Mouse (Mus musculus) cortical plate, adult 2 months (tissue): Measurements from ENCODE around the gene Ptprh. TPM values are rescaled to one million over a fixed set of nuclear protein-coding genes. Genes with fewer than 3 reads are reported as not detected.

ENCODE experiments used
- H3K27ac ChIP-seq: fragments of 200-500 bp; 2 replicates; pipeline ENCODE4 v1.5.1; 2012; ENCODE audit warnings: low read length, control low read depth, inconsistent platforms; ENCODE audit not compliant: insufficient read depth
- H3K4me1 ChIP-seq: fragments of 200-500 bp; 2 replicates; pipeline ENCODE4 v1.6.1; 2011; ENCODE audit warnings: low read length; ENCODE audit not compliant: control insufficient read depth, insufficient read depth
- H3K4me3 ChIP-seq: fragments of 200-500 bp; 2 replicates; pipeline ENCODE4 v1.5.1; 2011; ENCODE audit warnings: mild to moderate bottlenecking, low read length, control low read depth; ENCODE audit not compliant: insufficient read depth
- CTCF ChIP-seq: fragments of 200-500 bp; IDR thresholded peaks from 2 replicates; pipeline ENCODE4 v1.5.1; 2011; ENCODE audit warnings: mild to moderate bottlenecking, control low read depth, low read length; ENCODE audit not compliant: insufficient read depth; ENCODE audit errors: extremely low read depth
- POLR2A ChIP-seq: fragments of 200-500 bp; IDR thresholded peaks from 2 replicates; pipeline ENCODE4 v1.6.1; 2011; ENCODE audit warnings: mild to moderate bottlenecking, low read length, control low read depth; ENCODE audit not compliant: insufficient read depth; ENCODE audit errors: extremely low read depth
- polyA plus RNA-seq: library from polyadenylated mRNA; depleted of rRNA; stranded (reverse); fragments of >200 nt; gene quantifications from 2 replicates; pipeline ENCODE4 v1.2.3, GENCODE M21; 2012; rRNA removed

Gene Ptprh
- polyA plus RNA-seq, 1 experiment, result 1.0 TPM

- H3K4me3 ChIP-seq, result no peak overlapping the region
- no peak overlapping the region for H3K27ac ChIP-seq
- TF ChIP-seq CTCF (no peak), POLR2A (no peak)
- H3K4me1 ChIP-seq, result peaks cover 4% of the 10 kb centered on the region
Observed at GRCm38 (mm10) chr7:4504646-4505435, 99.0 kb downstream of the Ptprh start.

GRCm38 (mm10) chr7:4503858-4504257, 100.0 kb downstream of the Ptprh start:
- no peak overlapping the region for H3K4me3 ChIP-seq
- H3K4me1 ChIP-seq, result peaks cover 8% of the 10 kb centered on the region
- H3K27ac ChIP-seq, result no peak overlapping the region
- TF ChIP-seq POLR2A (no peak), CTCF (no peak)

- Histone ChIP-seq H3K4me3 (no peak overlapping the region), H3K4me1 (peaks cover 9% of the 10 kb centered on the region), H3K27ac (no peak overlapping the region)
- TF ChIP-seq CTCF (no peak), POLR2A (no peak)
Observed at GRCm38 (mm10) chr7:4503100-4503499, 100.7 kb downstream of the Ptprh start.

- Histone ChIP-seq H3K4me1 (peaks cover 12% of the 10 kb centered on the region), H3K27ac (peak overlapping the region; percentile 95; the same call in 1 of the 2 replicates), H3K4me3 (peak overlapping the region; percentile 59)
- TF ChIP-seq CTCF (no peak), POLR2A (no peak)
Observed at GRCm38 (mm10) chr7:4502421-4503090, 101.3 kb downstream of the Ptprh start.

DNA sequence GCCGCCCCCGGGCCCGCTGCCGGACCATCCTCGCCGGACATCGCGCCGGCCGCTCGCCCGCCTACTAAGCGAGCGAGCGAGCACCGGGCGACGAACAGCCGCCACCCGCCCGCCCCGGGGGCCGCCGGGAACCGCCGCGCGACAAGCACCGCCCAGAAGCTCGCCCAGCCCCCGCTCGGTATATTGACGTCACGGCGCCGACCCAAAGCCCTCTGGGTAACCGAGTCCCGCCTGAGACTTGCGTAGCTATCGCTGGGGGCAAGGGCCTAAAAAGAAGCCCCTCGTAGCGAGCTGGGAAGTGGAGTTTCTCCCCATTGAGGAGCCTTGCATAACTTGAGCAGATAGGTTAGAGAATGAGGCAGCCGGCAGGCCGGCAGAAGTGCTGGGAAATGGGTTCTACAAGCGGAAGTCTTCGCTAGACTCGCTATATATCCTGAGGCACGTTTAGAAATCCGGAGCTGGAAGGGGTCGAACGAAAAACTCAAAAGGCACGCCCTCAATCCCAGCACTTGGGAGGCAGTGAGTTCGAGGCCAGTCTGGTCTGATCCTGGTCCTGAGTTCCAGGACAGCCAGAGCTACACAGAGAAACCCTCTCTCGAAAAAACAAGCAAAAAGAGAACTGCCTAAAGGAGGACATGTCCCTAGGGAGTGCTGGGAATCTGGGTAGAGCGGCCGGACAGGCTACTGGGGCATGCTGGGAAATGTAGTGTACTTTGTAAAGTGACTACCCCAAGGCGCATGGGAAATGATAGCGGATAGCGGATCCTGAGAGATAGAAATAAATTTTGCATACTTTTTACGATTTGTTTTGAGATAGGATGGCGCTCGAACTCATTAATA, 102.1 kb downstream of the Ptprh start, which contains the start of gene Ppp1r12c:
Gene Ppp1r12c (minus strand): TSS at position 123 of the 840 bp plus-strand sequence.
- Histone ChIP-seq H3K27ac (peak within 1 kb of the TSS; percentile 95), H3K4me1 (peaks cover 12% of the 10 kb centered on the region), H3K4me3 (peak within 1 kb of the TSS; percentile 59)
- TF ChIP-seq CTCF, result no peak
- peak; percentile 52; the same call in 1 of the 2 replicates for TF ChIP-seq POLR2A

- Histone ChIP-seq H3K4me3 (peak overlapping the region; percentile 59), H3K27ac (peak overlapping the region; percentile 4), H3K4me1 (peaks cover 12% of the 10 kb centered on the region)
- no peak for TF ChIP-seq POLR2A
- no peak for TF ChIP-seq CTCF
Observed at GRCm38 (mm10) chr7:4500892-4501471, 102.9 kb downstream of the Ptprh start.

DNA sequence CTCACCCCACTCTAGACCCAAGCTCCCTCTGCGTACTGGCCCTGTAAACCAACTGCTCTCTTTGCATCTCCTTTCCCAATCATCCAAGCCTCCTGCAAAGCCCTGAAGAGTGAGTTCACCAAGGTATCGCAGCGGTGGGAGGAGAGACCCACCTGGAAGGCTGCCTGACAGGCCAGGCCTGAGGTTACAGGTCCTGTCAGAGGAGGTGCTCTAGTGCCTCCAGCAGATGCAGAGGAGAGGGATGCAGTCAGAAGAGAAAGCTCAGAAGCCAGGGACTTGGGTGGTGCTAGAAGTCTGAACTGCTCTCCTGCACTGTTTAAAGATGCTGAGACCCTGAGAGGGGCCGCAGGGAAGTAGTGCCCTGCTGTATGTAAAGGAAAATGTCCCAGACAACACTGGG, 104.8 kb downstream of the Ptprh start:
- H3K4me3 ChIP-seq, result no peak overlapping the region
- peaks cover 12% of the 10 kb centered on the region for H3K4me1 ChIP-seq
- H3K27ac ChIP-seq, result no peak overlapping the region
- TF ChIP-seq CTCF (no peak), POLR2A (no peak)

Other genes with a start within 250 kb of the Ptprh start
- gene Gp6, start 206.3 kb downstream of the Ptprh start, polyA plus RNA-seq, result not detected in 2 replicates
- 22.8 and 26.1 TPM in 2 replicates for gene Rdh13, start 158.4 kb downstream of the Ptprh start, polyA plus RNA-seq
- gene Eps8l1, start 143.4 kb downstream of the Ptprh start, polyA plus RNA-seq, result 15.0 and 16.7 TPM in 2 replicates
- gene Ppp1r12c, start 102.4 kb downstream of the Ptprh start, polyA plus RNA-seq, result 105 and 107 TPM in 2 replicates
- 9.6 and 10.1 TPM in 2 replicates for gene Tnnt1, start 87.7 kb downstream of the Ptprh start, polyA plus RNA-seq
- gene Tnni3, start 79.8 kb downstream of the Ptprh start, polyA plus RNA-seq, result 1.3 and 1.9 TPM in 2 replicates
- 1.0 and 1.3 TPM in 2 replicates for gene Dnaaf3, start 71.6 kb downstream of the Ptprh start, polyA plus RNA-seq
- gene Syt5, start 56.5 kb downstream of the Ptprh start, polyA plus RNA-seq, result 218 and 229 TPM in 2 replicates
- gene Tmem86b, start 27.4 kb upstream of the Ptprh start, polyA plus RNA-seq, result 29.0 and 31.5 TPM in 2 replicates
- gene Ppp6r1, start 55.0 kb upstream of the Ptprh start, polyA plus RNA-seq, result 143 and 145 TPM in 2 replicates
- 107 and 108 TPM in 2 replicates for gene Hspbp1, start 81.0 kb upstream of the Ptprh start, polyA plus RNA-seq
- gene Brsk1, start 86.6 kb upstream of the Ptprh start, polyA plus RNA-seq, result 305 and 330 TPM in 2 replicates
- gene Tmem150b, start 121.2 kb upstream of the Ptprh start, polyA plus RNA-seq, result 0.09 TPM in 1 of 2 replicates, not detected in the other
- 60.1 and 66.9 TPM in 2 replicates for gene Kmt5c, start 136.1 kb upstream of the Ptprh start, polyA plus RNA-seq
- gene Cox6b2, start 149.1 kb upstream of the Ptprh start, polyA plus RNA-seq, result 15.1 and 20.3 TPM in 2 replicates
- gene Fam71e2, start 167.3 kb upstream of the Ptprh start, polyA plus RNA-seq, result not detected in 2 replicates
- gene Il11, start 178.8 kb upstream of the Ptprh start, polyA plus RNA-seq, result 0.35 and 0.36 TPM in 2 replicates
- gene Tmem190, start 178.9 kb upstream of the Ptprh start, polyA plus RNA-seq, result not detected in 2 replicates
- 4.6 and 4.9 TPM in 2 replicates for gene Tmem238, start 185.6 kb upstream of the Ptprh start, polyA plus RNA-seq
- gene Rpl28, start 188.8 kb upstream of the Ptprh start, polyA plus RNA-seq, result 257 and 299 TPM in 2 replicates
- 177 and 181 TPM in 2 replicates for gene Ube2s, start 208.5 kb upstream of the Ptprh start, polyA plus RNA-seq
- 135 and 143 TPM in 2 replicates for gene Shisa7, start 240.7 kb upstream of the Ptprh start, polyA plus RNA-seq